Mouse (Mus musculus) gastrocnemius, adult 8-10 months (tissue): ENCODE measurements at regions not wholly inside any gene's neighbourhood (a gene's known extent, or its start where the extent isn't known, plus 50 kb on each side); places are given as distances from the start of the nearest gene placed in this dataset.

Source experiments
- DNase-seq, 2 experiments: peaks; one replicate each; pipeline ENCODE4 v3.0.0; 2022; ENCODE audit warnings: low spot score in 2 of 2

DNA sequence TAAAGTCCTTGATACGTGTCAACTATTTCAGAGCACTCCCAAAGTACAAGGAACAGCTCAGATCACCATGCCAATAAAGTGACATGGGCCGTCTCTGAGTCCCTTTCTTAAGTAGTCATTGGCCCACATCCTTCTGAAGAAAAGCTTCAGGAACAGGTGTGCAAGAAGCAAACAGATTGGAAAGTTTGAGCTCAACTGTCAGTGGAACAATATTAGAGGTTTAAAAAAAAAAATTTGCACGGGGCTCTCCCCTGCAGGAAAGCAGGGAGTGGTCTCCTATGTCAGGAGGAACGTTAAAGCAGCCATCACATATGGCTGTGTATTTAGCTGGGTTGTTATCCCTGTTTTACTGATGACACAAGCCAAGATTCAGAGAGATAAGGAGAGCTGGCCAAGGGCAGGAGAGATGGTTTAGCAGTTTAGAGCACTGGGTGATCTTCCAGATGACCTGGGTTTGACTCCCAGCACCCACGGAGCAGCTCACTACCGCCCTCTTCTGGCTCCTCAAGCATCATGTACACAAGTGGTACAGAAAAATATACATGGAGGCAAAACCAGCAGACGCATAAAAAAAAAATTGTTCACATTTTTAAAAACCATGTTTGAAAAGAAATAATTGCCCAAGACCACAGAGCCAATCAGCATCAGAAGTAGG is 318.3 kb upstream of the Clint1 start:
- no peak for DNase-seq

DNA sequence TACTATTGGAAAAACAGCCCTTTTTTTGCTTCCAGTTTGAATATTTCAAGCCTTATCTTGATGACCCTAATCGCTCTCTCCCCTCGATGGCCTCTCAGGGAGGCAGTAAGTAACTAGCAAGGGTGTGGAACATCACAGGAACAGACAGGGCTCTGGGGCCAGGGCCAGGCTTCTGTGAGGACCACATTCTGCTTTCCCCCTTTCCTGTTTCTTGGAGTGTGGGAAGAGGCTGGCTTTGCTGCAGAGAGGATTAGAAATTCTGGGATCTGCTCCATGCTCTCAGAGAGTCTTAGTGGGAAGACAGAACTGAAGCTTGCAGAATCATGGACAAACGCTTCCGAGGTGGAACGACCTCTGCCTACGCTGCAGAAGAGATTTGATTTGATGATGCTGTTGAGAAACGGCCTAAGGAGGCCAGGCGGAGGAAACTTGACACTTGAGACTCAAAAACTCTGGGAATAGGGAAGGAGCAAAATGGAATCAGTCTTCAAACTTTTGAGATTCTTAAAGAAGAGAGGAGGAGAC is 316.3 kb upstream of the Clint1 start:
- DNase-seq = no peak

DNA sequence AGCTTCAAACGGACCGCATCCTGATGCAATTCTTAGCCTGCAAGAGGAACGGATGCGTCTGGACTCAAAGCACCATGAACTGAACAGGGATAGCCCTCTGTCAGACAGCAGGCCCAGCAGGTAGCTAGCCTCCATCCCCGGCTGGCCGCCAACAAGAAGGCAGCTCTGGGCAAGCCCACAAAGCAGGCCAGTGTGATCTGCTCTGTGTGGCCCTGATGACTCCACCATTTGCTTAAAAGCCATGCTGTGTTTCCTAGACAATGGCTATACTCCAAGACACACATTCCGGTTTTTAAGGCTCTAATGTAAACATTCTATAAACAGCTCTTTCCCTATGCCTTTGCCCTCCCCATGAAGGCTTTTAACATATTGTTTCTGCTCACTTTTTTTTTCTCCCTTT is 313.8 kb upstream of the Clint1 start:
- DNase-seq = no peak

DNA sequence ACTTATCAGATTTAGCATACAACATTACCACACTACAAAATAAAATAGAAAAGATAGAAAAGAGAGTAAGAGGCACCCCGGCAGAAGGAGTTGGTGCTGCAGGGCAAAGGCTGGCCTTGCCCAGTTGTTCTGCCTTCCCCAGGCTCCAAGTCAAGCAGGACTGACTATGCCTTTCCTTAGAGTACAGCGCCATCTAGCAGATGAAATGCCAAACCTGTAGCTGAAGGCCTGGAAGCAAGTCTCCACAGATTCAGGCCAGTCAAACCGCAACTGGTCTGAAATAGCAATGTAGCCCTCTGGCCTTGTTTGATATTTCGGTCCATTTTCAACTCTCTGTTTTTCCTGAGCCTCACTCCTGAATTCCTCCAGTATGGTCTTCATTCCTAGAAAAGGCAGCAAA is 312.4 kb upstream of the Clint1 start:
- DNase-seq = peak; percentile 54 to 66

DNA sequence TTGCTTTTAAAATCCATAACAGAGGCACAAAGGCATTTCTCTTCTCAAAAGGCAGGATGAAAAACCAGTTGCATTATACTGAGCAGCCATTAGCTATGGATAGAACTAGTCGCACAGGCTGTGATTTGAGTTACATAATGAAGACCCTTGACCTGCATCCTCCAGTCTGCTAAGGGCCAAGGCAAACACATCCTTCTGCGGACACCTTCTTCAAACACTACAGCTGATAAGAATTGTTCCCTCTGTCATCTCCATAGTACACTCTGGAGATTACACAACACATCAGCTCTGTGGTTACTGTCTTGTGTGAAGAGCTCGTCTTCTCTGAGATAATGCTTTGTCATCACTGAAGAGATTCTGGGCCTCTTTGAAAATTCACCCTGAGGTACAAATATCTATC is 307.3 kb upstream of the Clint1 start:
- no peak for DNase-seq

DNA sequence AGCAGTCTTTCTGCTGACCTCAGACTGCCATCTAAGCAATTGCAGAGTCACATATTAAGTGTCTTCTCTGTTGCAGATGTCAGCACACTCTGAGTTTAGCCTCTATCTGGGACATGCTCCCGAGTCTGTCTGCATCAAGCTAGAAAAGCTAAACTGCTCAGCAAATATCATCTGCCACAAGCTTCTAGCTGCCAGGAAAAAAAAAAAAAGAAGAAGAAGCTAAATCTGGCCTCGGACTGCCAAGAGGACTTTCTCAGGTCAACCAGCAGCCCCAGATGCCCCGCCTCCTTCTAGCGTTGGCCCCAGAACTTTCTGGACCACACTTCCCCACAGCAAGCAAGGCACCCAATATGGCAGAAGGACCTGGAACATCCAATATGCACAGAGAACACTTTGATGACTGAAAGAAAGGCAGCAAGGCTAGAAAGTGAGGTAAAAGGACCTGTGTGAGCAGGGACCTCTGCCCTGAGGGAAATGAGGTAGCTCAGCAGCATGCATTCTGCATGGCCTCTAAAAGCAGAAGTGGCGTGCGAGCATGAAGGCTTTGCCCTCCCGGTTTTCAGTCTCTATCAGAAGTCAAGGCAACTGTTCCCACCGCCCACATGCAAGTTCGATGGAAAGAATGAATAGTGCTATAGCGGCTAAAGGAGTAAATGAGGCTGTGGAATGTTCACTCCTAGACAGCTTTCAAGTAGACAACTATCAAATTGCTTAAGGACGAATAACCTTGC is 305.8 kb upstream of the Clint1 start:
- DNase-seq = peak; percentile 20 to 35

DNA sequence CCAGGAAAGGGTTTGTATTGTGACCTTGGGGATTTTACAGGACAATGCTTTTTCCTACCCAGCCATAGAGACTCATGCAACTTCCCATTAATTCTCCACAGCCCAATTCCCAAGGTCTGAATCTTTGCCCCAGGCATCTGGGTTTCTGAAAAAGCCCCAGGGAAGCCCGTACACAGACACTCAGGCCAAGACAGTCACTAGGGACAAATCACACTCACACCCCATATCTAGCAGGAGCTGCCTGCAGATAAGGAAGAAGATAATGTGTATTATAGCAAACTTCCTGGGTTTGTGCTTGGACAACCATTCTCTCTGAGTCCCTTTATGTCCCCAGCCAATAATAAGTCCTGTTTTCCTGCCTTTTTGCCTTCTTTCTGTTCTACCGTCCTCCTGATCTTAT is 305.0 kb upstream of the Clint1 start:
- DNase-seq = no peak

DNA sequence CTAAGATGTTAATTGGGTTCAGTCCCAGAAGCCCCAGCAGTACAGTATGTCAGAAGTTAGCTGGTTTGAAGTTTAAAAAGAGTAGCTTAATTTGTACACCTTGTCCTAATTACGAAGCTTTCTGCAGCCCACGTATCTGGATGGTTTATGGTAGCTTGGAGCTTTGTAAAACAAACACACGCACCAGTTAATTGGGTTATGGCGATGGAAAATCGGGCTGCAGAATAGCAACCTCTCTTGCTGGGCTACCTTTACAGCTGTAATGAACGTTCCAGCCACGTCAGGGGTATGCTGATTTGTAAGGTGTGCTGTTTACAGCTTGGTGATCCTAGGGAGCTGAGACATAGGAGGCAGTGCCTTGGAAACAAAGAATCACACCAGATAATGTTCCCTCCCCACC is 301.5 kb upstream of the Clint1 start:
- DNase-seq = no peak

DNA sequence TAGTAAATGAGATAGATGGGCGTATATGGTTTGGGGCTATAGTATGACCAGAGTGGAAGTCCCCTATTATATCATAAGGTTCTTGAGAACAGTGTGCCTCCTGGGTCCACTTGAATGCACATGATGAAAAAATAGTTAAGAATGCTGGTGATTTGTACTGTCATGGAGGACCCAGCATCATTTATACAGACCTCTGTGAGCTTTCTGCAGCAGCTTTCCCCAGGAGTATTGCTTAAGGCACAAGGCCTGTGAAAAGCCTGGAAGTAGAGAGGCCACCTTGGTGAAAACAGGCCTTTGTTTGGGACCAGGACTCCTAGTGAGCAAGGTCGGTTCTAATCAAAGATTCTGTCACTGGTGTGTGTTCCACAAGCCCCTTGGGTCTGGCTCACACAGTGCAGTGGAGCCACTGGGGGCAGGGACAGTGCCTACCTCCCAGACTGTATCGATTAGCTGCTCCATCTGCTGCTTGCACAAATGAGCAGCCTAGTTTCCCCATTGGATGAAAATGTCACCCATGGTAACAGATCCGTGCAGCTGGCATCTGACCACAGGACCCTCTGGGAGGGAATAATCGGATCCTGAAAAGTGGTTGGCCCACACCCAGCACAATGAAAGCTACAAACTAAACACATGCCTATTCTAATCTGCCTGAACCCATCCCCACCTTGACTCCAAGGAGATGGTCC is 274.2 kb upstream of the Clint1 start:
- DNase-seq = no peak

DNA sequence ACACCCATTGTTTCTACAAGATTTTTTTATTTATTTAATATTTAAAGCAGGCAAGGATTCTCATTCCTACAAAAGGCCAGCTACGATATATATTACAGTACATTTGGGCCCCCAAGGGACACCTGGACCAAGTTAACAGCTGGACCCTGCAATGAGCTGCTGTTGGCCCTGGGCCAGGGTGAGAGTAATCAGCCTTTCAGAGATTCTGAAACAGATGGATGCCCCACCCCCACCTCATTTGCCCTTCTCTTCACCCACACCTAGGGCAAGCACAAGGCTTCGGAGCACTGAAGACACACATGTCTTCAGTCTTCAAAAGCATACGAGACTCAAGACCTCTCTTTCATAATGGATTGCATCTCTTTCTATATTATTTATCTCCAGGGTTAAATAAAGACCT is 259.5 kb upstream of the Clint1 start:
- DNase-seq = no peak

DNA sequence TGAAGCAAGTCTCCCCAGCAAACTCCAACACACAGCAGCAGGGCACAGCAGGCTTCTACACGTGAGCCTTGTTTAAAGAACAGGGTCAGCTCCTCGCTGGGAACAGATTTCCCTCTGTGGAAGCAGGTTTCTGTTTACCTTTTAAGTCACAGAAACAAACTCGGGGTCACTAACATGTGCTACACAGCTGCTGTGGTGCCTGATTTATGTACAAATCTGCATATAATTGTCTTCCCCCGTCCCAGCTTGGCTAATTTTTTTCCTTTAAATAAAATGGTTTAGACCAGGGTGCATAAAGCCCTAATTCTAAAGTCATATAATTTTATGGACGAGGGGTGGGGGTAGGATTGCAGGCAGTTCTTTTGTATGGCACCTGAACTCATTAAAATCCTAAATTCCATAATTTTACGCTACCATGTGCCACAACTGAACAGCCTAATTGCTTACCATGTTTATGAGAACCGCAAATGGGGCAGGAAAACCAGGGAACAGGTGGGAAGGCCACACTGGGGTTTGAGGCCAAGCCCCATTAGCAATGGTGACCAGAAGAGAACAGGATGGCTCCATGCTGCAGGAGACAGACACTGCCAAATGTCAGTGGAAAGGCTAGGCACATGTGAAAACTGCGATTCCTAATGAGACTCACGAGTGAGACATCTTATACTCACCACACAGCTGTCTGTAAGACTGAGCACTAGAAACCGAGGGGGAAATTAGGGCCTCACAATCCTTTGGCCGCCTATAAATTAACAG is 258.8 kb upstream of the Clint1 start:
- no peak for DNase-seq

DNA sequence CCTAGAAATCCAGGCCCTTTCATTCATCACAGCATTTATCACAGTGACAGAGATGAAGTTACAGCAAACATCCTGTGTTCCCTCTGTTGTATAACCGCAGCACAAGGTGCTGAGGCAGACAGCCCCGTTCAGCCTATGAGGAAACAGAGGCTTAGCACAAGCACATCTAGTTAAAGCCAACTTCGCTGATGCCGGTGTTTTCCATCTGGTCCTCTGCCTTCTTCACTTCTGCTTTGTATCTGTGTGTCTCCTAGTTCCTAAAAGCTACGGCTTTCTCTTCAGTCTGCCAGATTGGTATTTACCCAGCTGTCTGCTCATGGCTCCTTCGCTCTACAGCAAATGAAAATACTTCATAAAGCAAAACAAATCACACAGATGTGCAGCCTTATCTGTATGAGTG is 256.5 kb upstream of the Clint1 start:
- no peak for DNase-seq

DNA sequence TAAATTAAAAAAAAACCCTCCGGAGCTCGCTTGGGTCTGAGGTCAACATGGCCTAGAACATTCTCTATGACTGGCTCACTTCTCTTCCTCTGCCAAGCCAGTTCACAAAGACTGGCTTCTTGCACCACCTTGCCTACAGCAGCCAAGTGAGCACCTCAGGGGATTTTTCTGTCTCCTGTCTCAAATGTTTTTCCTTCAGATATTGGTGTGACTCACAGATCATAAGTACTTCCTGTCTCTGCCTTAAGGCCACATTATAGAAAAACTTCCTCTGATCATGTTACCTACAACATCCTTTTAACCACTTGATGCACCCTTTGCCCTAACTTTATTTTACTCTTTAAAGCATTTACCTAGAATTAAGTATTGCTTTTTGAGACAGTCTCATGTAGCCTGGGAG is 230.0 kb upstream of the Clint1 start:
- no peak for DNase-seq

DNA sequence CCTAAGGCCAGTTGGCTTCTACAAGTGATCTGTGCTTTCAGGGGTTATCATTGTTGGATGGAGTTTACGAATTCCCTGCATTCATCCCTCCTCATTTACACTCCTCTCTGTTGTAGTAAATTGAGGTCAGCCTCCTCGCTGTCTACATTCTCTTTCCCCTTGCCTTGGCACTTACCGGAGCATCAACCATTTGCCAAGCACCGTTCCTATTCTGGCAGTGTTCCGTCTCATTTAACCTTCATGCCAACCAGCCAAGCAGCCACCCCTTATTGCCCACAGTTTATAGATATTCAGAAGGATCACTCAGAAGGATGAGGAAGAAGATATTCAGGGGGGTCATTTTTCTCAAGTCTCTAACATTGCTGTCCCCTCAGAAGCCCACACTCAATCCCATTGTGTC is 229.2 kb upstream of the Clint1 start:
- DNase-seq = no peak

DNA sequence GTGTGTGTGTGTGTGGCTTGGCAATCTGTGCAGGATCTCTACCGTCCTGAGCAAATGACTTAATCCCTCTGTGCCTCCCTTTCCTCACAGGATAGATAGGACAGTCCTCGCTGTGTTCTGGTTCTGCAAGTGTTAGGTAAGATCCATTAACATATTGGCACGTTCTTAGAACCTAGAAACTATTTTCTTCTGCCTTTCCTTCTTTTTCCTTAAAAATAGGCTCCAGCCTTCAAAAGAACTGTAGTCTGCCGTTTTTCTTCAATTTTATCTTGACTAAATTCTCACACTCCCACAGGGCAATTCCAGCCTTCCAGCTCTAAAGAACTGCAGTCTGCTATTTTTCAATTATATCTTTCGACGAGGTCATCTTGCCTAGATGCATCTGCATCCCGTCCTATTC is 227.6 kb upstream of the Clint1 start:
- DNase-seq = no peak

DNA sequence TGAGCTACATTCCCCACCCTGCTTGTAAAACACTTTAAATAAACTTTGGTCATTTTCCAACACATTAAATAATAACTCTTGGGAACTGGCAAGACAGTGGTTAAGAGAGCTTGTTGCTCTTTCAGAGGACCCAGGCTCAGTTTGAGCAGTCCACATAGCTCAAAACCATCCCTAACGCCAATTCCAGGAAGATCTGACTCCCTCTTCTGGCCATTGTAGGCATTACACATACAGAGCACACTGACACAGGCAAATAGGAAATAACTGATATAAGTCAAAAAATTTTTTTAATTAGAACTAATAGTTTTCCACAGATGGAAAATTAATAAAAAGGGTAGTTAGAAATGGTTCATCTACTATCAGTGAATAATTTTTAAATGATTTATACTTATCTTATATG is 222.6 kb upstream of the Clint1 start:
- DNase-seq = no peak

DNA sequence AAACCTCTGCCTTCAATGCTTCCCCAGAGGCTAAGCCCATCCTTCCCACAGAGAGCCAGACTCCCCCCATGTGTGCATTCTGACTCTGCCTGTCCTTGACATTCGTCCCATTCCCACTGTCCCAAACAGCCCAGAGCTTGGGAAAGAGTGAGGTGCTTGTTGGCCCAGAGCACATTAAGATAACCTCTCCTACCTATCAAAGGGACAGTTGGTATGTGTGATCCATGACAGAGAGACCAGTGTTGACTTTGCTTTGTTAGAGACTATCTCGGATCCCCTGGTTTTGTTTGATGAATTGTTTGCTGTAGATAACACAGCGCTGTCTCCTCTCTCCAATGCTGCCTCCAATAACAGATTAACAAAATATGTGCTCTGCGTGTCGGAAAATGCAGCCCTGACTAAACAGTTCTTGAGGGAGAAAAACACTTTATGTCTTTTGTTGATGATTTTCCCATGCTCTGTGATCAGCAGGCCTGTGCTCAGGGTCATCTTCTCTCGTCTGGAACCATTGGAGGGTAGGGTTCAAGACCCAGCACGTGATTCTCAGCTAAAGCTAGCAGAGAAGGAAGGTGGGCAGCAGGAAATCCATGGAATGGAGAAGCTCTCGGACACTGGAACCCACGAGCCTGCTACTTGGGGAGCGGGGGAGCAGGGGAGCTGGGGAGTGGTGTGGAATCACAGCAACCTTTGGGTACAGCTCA is 217.2 kb upstream of the Clint1 start:
- no peak for DNase-seq

DNA sequence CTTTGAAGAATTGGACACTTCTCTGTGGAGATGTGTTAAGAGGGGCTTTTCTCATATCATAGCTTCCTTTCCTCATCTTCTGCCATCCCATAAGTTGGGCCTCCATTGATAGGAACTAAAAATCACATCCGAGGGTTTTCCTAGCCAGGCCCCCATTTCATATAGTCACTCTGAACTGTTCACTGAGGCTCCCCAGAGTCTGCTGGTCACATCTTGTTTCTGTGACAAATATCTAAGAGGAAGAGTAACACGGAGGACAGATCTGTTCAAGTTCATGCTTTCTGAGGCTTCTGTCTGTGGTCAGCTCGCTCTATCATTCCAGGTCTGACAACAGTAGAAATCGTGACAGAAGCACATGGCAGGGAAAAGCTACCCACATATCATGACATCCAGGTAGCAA is 216.0 kb upstream of the Clint1 start:
- DNase-seq = no peak

DNA sequence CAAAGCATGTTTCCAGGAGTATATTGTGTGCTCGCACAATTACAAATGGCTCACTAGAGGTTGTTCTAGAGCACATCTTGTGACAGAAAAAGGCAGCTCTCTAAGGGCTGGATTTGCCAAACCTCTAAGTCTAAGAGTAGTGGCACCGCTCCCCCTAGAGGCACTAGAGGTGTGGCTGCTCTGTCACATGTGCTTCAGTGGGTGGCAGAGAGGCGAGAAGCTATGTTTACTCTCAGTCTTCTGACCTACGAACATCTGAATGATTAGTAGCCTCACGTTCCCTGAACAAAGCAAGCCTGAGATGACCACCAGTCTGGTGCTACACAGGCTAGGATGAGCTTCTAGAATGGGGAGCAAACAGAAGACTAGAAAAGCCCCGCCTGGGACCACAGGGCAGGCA is 212.6 kb upstream of the Clint1 start:
- no peak for DNase-seq

DNA sequence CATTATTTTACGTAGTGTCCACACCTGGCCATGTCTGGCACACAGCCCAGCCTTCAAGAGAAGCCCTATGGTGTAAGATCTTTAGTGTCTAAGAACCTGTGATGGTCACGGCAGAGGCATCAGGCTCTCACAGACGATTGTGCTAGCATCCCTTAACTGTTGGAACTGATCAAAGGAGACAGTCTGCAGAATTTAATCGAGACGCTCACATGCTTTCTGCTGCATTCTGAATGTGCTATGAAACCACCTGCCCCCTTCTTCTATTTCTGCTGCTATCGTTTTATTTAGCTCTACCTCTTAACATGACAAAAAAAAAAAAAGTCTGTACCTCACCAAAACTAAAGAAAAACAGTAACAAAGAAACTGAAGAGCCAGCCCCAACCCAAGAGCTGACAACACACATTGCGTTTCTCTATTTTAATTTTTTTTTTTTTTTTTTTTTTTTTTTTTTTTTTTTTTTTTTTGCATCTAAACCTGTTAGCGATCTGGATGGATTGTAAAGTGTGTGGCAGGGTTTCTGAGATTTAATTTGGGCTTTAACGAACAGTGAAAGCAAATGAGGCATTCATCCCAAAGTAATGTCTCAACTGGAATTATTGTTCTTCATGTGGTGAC is 209.6 kb upstream of the Clint1 start:
- no peak for DNase-seq
